In genomic region chr7:101292086-101292485, GRCm38 (mm10) we compare ENCODE assay signal across 22 mouse cellular contexts.
"Had no signal": no experiment of that assay in that cellular context is flagged by ENCODE, and none has a peak within 500 bp of the region (broad histone marks: within the 10 kb centered on the region; RNA-seq: fewer than 3 reads in every experiment).

No protein-coding gene starts in this region.

- H3K27ac ChIP-seq: hindbrain, embryonic 13.5 days; hindbrain, embryonic 15.5 days; hindbrain, postnatal 0 days; kidney, embryonic 15.5 days; kidney, postnatal 0 days; limb, embryonic 13.5 days; limb, embryonic 15.5 days; liver, embryonic 12.5 days; liver, embryonic 14.5 days had no signal

- H3K27me3 ChIP-seq: hindbrain, embryonic 13.5 days; hindbrain, embryonic 15.5 days; limb, embryonic 15.5 days had no signal

- H3K9me3 ChIP-seq: heart, embryonic 12.5 days; hindbrain, embryonic 13.5 days; hindbrain, embryonic 15.5 days; kidney, embryonic 15.5 days; limb, embryonic 13.5 days; limb, embryonic 15.5 days; liver, embryonic 12.5 days had no signal

- DNase-seq: gastrocnemius, postnatal 14 days; gastrocnemius, postnatal 36 days; heart, adult 18-20 months; heart, postnatal 10 days; kidney, adult 11 months; kidney, adult 2 months; kidney, adult 9 months; kidney, postnatal 14 days; kidney, postnatal 36 days; layer of hippocampus, adult 9-11 months; layer of hippocampus, postnatal 36 days; left cerebral cortex, postnatal 4 days had no signal

- H3K4me3 ChIP-seq: heart, embryonic 12.5 days; hindbrain, embryonic 13.5 days; hindbrain, embryonic 15.5 days; kidney, embryonic 15.5 days; limb, embryonic 13.5 days; limb, embryonic 15.5 days; liver, embryonic 12.5 days had no signal
